Mouse (Mus musculus): Measurements from ENCODE around the gene Errfi1.
"Not testable (repeated sequence)": the region's sequence is repeated elsewhere in the genome, so short reads cannot be mapped to it uniquely, and the experiment has no call there.

The Errfi1 gene

GRCm38 (mm10) chr4:150880364-150880763 lies 26.6 kb downstream of the Errfi1 start:
- no peak for DNase-seq (ENCODE audit: low spot score)

DNA sequence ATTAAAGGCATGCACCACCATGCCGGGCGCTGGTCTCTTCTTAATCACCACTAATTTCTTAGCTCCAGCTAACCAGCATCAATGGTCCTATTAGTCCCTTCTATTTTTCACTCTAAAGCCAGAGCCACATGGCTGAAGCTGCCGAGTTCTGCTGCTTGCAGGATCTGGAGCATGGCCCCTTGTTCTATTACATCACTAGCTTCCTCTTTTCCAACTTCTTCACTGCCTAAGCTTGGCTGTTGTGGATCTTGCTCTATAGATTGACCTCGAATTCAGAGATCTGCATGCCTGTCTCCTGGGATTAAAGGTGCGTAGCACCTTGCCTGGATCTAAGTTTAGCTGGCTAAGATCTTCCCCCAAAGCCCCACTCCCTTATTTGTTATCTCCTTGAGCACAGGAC lies 28.9 kb downstream of the Errfi1 start:
- no peak for DNase-seq (ENCODE audit: low spot score)

GRCm38 (mm10) chr4:150887903-150888302 lies 34.2 kb downstream of the Errfi1 start:
- no peak for DNase-seq (ENCODE audit: low spot score)

GRCm38 (mm10) chr4:150888492-150888891 lies 34.8 kb downstream of the Errfi1 start:
- no peak for DNase-seq (ENCODE audit: low spot score)

DNA sequence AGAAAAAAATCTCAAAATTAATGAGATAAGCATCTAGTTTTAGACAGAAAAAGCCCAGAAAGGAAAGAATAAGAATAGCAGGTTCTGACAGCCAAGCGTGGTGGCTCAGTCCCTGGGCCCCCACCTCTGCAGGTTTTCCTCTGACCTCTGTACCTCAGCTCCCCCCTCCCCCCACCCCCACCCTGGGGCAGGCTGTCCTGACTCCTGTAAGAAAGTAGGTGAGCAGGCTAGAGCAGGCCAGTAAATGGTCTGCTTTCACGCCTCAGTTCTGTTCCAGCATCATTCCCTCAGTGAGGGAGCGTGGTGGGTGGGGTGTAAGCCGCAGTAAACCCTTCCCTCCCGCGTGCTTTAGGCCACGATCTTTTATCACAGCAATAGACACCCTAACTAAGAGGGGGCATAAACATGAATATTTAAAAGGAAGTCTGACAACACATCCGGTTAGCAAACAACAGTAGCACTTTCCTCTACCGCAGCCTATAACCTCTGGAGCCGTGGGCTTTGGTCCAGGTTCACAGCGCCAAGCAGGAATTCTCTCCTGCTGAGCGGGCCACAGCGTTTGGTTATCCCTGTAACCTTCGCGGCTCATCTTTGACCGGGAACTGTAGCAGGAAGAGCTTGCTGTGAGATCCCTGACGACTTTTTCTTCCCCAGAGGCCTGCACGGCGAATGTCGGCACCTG lies 35.7 kb downstream of the Errfi1 start:
- no peak for DNase-seq (ENCODE audit: low spot score)

- no peak for DNase-seq (ENCODE audit: low spot score)
Measured at GRCm38 (mm10) chr4:150889955-150890315, 36.2 kb downstream of the Errfi1 start.

DNA sequence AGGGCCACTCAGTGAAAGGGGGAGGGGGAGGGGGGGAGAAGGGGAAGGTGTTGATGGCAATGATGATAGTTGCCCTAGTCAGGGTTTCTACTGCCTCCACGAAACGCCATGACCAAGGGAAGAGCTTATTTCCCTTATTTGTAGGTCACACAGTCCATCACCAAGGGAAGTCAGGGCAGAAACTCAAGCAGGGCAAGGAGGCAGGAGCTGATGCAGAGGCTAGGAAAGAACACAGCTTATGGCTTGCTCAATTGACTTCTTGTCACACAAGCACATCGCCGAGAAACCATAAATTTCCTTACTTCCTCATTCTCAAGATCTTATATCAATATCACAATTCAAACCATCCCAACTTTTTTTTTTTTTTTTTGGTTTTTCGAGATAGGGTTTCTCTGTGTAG lies 37.6 kb downstream of the Errfi1 start:
- DNase-seq (ENCODE audit: low spot score) = no peak

DNA sequence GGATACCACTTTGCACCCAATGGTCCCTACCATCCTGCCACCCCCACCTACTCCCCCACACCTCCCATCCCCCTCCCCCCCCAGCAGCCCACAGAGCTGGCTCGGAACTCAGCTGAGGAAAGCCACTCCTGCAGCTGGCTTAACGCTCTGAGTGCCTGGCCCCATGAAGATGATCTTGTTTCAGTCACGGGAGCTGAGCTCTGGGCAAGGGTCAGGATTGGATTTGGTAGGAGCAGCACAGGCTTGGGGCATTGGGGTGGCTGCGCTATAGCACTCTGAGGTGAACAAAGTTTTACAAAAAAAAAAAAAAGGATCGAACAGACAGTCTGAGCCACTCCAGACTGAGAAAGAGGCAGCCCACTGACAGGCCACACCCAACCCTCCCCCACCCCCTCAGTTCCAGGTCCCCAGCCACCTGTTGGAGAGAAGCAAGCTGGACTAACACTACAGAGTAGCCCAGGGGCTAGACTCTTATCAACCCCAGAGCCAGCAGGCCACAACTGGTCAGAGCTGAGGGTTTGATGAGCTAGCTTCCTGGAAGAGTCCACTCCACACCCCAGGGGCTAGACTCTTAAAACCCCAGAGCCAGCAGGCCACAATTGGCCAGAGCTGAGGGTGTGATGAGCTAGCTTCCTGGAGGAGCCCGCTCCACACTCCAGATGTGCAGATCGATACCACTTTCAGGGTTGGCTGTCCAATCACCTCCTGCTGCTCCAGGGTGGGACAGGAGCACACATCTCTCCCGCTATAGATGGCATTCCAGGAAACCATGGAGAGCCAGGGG lies 41.2 kb downstream of the Errfi1 start:
- DNase-seq (ENCODE audit: low spot score) = no peak

GRCm38 (mm10) chr4:150896896-150897624 lies 43.3 kb downstream of the Errfi1 start:
- no peak for DNase-seq (ENCODE audit: low spot score)

DNA sequence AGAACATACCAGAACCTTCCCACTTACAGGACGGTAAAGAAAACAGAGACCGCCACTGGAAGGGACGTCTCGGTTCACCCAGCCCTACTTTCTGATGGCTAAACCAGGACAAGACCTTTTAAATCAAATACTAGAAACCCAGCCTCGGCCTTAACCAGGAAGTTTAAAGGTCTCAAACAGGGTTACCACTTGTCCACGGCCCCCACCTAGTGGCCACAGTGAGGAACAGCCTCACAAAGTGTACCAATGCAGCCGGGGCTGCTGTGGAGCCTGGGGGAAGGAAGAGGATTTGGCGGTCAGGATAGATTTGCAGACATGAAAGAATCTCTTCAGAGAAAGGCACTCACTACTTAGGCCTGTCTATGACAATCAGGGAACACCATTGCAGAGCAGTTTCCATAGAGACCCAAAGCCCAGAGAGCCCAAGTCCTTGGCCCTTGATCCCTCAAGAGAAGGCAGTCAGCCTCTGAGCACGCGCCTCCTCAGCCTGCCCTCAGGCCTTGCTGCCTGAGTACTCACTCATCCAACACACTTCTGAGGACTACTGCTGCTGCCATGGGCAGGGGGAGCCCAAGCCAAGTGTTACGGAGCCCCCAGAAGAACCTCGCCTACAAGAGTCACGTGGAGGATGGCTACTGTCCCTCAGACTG lies 45.1 kb downstream of the Errfi1 start:
- DNase-seq (ENCODE audit: low spot score) = peak; percentile 75

GRCm38 (mm10) chr4:150900486-150900885 lies 46.8 kb downstream of the Errfi1 start:
- no peak for DNase-seq (ENCODE audit: low spot score)

DNA sequence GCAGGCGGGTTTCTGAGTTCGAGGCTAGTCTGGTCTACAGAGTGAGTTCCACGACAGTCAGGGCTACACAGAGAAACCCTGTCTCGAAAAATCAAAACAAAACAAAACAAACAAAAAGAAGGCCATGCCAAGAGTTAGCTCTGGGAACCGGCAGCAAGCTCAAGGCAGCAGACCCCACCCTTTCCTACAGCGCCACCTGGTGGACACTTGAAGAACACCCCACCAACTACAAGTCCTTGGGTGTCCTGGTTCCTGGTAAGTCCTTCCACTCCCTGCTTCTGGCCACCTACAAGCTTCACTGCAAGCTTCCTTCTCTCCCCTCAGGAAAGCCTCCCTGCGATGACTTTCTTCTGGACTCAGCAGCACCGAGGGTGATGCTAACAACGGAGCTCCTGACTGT lies 47.9 kb downstream of the Errfi1 start:
- peak; percentile 76 for DNase-seq (ENCODE audit: low spot score)

DNA sequence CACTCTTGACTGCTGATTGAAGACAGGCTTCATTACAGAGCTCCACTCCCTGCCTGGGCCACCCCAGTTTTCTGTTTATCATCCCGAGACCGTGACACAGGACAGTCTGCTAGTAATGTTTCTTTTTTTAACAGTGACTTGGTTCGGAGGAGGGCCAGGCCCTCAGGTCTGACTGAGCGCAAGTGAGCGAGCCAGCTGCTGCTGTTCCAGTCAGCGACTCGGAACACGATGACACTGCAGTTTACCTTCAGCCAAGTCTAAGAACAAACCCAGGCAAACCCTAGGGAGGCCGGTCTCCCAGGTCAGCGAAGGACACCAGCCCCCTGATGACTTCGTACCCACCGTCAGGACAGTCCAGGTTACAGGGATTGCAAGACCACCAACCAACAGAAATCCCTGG lies 48.3 kb downstream of the Errfi1 start:
- DNase-seq (ENCODE audit: low spot score) = no peak

GRCm38 (mm10) chr4:150903091-150903742 lies 49.5 kb downstream of the Errfi1 start:
- DNase-seq (ENCODE audit: low spot score) = peak; percentile 84

GRCm38 (mm10) chr4:150907099-150907498 lies 53.4 kb downstream of the Errfi1 start:
- no peak for DNase-seq (ENCODE audit: low spot score)

GRCm38 (mm10) chr4:150908512-150908911 lies 54.8 kb downstream of the Errfi1 start:
- not testable (repeated sequence) for DNase-seq (ENCODE audit: low spot score)

- peak; percentile 97 for DNase-seq (ENCODE audit: low spot score)
Measured at GRCm38 (mm10) chr4:150909451-150910156, 55.9 kb downstream of the Errfi1 start.

- DNase-seq (ENCODE audit: low spot score) = no peak
Measured at GRCm38 (mm10) chr4:150910164-150910951, 56.6 kb downstream of the Errfi1 start.

- DNase-seq (ENCODE audit: low spot score) = no peak
Measured at GRCm38 (mm10) chr4:150913743-150914142, 60.0 kb downstream of the Errfi1 start.

DNA sequence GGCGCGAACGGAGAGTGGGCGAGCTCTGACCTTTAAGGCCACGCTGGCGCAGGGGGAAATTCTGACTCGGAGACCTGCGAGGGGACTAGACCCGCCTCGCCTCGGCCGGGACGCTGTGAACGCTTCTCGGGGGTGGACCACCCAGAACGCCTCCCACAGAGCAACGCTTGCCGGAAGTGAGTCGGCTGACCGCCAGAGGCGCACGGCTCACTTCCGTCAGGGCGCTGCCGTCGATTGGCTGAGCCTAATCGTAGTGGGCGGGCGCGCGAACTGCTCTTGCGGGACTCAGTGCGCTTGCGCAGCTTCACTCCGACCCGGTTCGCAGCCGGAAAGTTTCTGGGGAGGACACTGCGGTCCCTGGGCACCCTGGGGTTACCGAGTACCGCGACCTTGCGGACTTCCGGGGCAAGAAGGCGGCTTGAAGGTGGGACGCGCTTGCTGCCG lies 60.6 kb downstream of the Errfi1 start, which contains the start of the genes Park7 and Tnfrsf9:
Gene Park7 (minus strand): TSS at position 148 of the 444 bp plus-strand sequence.
Gene Tnfrsf9 (plus strand): TSS at position 273 of the 444 bp plus-strand sequence.
- peak; percentile 96 for DNase-seq (ENCODE audit: low spot score)
